Mouse (Mus musculus): Measurements from ENCODE around the gene Mfap4. TPM values are rescaled to one million over a fixed set of nuclear protein-coding genes. Genes with fewer than 3 reads are reported as not detected.

The Mfap4 gene
- polyA plus RNA-seq, 1 experiment from 2014 or later, result 229 TPM

DNA sequence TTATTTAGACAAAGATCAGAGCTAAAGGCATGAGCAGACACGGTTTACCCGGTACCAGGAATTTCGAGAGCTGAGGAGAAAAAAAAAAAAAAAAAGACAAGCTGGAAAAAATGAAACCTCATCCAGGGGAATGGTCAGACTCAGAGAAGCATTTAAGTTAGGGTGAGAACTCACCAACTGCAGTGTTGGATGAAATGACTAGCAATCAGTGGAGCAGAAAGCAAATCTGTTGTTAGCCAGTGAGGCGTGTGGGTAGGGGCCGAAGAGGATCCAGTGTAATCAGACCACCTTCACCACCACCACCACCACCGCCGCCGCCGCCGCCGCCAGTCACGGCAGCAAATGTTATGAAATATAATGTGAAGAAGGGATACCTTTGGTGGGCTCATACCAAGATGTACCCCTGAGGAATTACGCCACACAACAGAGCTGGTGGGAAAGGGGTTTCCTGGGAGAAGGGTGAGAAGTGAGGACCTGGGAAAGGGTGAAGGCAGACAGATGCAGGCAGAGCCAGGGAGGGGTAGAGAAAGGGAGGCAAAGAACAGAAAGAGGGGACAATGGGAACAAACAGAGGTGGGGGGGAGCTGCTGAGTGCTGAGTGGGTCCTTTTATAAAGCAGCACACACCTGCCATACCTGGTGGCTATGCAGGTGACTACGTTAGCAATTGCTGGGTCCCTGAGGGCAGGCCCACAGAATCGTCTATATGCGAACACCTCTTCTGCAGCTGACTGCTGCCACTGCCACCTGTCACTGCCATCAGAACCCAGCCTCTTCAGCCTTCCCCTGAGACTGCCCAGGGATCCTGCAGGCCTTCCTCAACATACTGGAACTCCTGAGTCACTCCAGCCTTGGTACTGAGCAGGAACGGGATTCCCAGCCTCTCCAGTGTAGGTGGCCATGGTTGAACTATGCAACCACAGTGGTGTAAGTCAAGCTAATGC, 7.4 kb upstream of the Mfap4 start:
- H3K4me2 ChIP-seq (ENCODE audit: low read depth, low read length), result peak overlapping the region; percentile 15
- no peaks in the 10 kb centered on the region for H3K36me3 ChIP-seq (ENCODE audit: control insufficient read depth, insufficient read depth, low read length)
- H3K4me1 ChIP-seq (ENCODE audit: control insufficient read depth, insufficient read depth, low read length), result peaks cover 12% of the 10 kb centered on the region; the same call in 1 of the 2 replicates
- no peaks in the 10 kb centered on the region for H3K9me3 ChIP-seq (ENCODE audit: control insufficient read depth, low read length)
- H3K27me3 ChIP-seq (replicated peaks; ENCODE audit: control insufficient read depth, insufficient read depth, low read length), result no peaks in the 10 kb centered on the region
- no peak overlapping the region for H3K27ac ChIP-seq (ENCODE audit: low read length)
- H3K9ac ChIP-seq (ENCODE audit: low read depth, low read length), result 0 out of 2 replicates have a peak overlapping the region, but pooled peaks have one; percentile 25
- no peak for ATAC-seq
- WGBS, result 64% methylated on average over 17 of the region's 17 CpGs
- H3K4me3 ChIP-seq (ENCODE audit: low read length), result no peak overlapping the region

DNA sequence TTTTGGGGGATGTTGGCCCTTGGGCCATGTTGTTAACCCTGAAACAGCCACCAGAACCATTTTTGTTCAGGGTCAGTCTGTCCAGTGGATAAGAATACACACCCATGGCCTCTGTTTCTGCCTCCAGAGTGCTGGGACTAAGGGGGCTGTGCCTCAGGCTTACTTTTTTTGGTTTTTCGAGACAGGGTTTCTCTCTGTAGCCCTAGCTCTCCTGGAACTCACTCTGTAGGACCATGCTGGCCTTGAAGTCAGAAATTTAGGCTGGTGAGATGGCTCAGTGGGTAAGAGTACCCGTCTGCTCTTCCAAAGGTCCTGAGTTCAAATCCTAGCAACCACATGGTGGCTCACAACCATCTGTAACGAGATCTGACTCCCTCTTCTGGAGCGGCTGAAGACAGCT, 6.4 kb upstream of the Mfap4 start:
- Histone ChIP-seq H3K27me3 (replicated peaks; ENCODE audit: control insufficient read depth, insufficient read depth, low read length) (no peaks in the 10 kb centered on the region), H3K27ac (ENCODE audit: low read length) (no peak overlapping the region), H3K9ac (ENCODE audit: low read depth, low read length) (no peak overlapping the region), H3K4me1 (ENCODE audit: control insufficient read depth, insufficient read depth, low read length) (peaks cover 12% of the 10 kb centered on the region; the same call in 1 of the 2 replicates), H3K36me3 (ENCODE audit: control insufficient read depth, insufficient read depth, low read length) (no peaks in the 10 kb centered on the region), H3K4me2 (ENCODE audit: low read depth, low read length) (no peak overlapping the region), H3K9me3 (ENCODE audit: control insufficient read depth, low read length) (no peaks in the 10 kb centered on the region), H3K4me3 (ENCODE audit: low read length) (no peak overlapping the region)
- WGBS, result 82% methylated on average over 4 of the region's 4 CpGs
- ATAC-seq, result no peak

DNA sequence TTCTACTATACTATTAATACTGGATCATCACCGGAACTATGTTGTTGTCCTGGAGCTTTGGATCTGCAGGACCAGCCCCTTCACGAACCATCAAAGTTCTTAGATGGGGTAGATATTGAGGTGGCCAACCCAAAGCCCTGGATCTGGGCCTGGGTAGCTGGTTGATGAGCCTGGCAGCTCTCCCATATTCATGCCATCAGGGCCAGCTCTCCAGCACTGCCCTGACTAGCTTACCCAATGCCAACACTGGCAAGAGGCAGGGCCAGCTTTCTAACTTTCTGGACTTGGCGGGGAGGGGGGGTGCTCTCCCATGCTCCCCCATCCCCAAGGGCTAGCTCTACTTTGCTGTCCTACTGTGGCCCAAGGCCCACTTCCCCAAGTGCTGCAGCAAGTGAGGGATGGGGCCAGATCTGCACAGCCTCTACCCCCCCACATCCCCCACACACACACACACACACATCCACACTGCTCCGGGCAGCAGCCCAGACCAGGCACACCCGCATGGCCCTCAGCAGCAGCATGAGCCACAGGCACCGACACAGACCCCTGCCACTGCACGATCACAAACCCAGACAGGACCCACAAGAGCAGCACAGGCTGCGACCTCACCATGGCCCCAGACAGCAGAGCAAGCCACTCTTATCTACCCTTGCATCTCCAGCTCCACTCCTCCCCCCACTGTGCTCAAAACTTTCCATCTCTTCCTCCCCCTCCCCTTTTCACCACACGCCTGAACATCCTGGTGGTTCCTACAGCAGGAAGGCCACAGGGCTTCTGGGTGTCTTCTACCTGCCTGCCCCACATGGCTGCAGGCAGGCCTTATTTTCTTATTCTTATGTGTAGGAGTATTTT, 3.8 kb upstream of the Mfap4 start:
- H3K27ac ChIP-seq (ENCODE audit: low read length), result no peak overlapping the region
- no peaks in the 10 kb centered on the region for H3K27me3 ChIP-seq (replicated peaks; ENCODE audit: control insufficient read depth, insufficient read depth, low read length)
- WGBS, result 63% methylated on average over 9 of the region's 9 CpGs
- ATAC-seq, result no peak
- no peaks in the 10 kb centered on the region for H3K36me3 ChIP-seq (ENCODE audit: control insufficient read depth, insufficient read depth, low read length)
- H3K9ac ChIP-seq (ENCODE audit: low read depth, low read length), result no peak overlapping the region
- no peak overlapping the region for H3K4me3 ChIP-seq (ENCODE audit: low read length)
- peaks cover 20% of the 10 kb centered on the region; the same call in 1 of the 2 replicates for H3K4me1 ChIP-seq (ENCODE audit: control insufficient read depth, insufficient read depth, low read length)
- no peak overlapping the region for H3K4me2 ChIP-seq (ENCODE audit: low read depth, low read length)
- no peaks in the 10 kb centered on the region for H3K9me3 ChIP-seq (ENCODE audit: control insufficient read depth, low read length)

DNA sequence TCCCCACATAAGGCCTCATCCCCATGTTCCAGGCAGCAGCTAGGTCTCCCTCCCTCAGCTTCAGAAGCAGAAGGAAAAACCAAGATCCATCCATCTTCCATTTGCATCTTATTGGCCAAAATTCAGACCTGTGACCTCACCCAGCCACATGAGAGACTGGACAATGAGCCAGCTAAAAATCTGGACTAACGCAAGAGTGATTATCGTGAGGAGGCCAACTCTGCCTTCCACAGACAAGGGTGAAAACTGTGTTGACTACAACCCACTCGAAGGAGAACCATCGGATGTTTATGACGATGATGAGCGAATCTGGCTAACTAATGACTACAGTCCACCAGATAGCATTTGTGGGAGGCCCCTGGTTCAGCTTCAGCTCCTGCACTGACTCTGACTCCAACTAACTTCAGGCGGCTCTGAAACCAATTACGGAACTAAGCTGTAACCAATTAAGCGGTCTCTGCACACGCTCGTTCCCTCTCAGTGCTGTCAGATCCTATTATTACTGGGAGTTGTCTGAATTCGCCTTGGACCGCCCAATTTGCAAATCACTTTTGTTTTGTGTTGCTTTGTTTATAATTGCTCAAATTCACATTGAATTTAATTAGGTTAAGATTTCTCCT, 1.9 kb upstream of the Mfap4 start:
- H3K4me1 ChIP-seq (ENCODE audit: control insufficient read depth, insufficient read depth, low read length), result peaks cover 25% of the 10 kb centered on the region
- no peak overlapping the region for H3K4me2 ChIP-seq (ENCODE audit: low read depth, low read length)
- H3K9ac ChIP-seq (ENCODE audit: low read depth, low read length), result no peak overlapping the region
- WGBS, result 80% methylated on average over 13 of the region's 13 CpGs
- 0 out of 2 replicates have a peak, but pooled peaks cover 3% of the 10 kb centered on the region for H3K36me3 ChIP-seq (ENCODE audit: control insufficient read depth, insufficient read depth, low read length)
- ATAC-seq, result no peak
- H3K9me3 ChIP-seq (ENCODE audit: control insufficient read depth, low read length), result no peaks in the 10 kb centered on the region
- H3K4me3 ChIP-seq (ENCODE audit: low read length), result no peak overlapping the region
- H3K27me3 ChIP-seq (replicated peaks; ENCODE audit: control insufficient read depth, insufficient read depth, low read length), result no peaks in the 10 kb centered on the region
- H3K27ac ChIP-seq (ENCODE audit: low read length), result peak overlapping the region; percentile 18; the same call in 1 of the 2 replicates

DNA sequence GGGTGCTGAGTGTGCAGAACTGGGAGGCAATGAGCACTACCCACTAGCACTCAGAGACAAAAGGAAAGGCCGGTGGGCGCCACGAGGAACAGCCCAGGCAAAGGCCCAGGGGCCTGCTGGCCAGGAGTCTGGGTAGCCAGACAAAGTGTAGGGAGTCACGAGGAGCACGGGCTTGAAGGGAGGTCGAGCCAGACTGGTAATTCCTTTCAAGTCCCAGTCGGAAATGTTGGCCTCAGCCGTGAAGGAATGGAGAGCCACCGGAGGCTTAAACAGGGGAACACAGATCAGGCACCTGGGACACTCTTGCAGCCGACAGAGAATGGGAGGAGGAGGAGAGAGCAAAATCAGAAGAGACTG, 997 bp upstream of the Mfap4 start:
- H3K27me3 ChIP-seq (replicated peaks; ENCODE audit: control insufficient read depth, insufficient read depth, low read length), result no peaks in the 10 kb centered on the region
- peak overlapping the region; percentile 64 for H3K9ac ChIP-seq (ENCODE audit: low read depth, low read length)
- no peak for ATAC-seq
- H3K4me2 ChIP-seq (ENCODE audit: low read depth, low read length), result peak overlapping the region; percentile 14; the same call in 1 of the 2 replicates
- peaks cover 25% of the 10 kb centered on the region for H3K4me1 ChIP-seq (ENCODE audit: control insufficient read depth, insufficient read depth, low read length)
- no peak overlapping the region for H3K4me3 ChIP-seq (ENCODE audit: low read length)
- 0 out of 2 replicates have a peak, but pooled peaks cover 3% of the 10 kb centered on the region for H3K36me3 ChIP-seq (ENCODE audit: control insufficient read depth, insufficient read depth, low read length)
- WGBS, result 31% methylated on average over 10 of the region's 10 CpGs
- H3K9me3 ChIP-seq (ENCODE audit: control insufficient read depth, low read length), result no peaks in the 10 kb centered on the region
- H3K27ac ChIP-seq (ENCODE audit: low read length), result peak overlapping the region; percentile 97

DNA sequence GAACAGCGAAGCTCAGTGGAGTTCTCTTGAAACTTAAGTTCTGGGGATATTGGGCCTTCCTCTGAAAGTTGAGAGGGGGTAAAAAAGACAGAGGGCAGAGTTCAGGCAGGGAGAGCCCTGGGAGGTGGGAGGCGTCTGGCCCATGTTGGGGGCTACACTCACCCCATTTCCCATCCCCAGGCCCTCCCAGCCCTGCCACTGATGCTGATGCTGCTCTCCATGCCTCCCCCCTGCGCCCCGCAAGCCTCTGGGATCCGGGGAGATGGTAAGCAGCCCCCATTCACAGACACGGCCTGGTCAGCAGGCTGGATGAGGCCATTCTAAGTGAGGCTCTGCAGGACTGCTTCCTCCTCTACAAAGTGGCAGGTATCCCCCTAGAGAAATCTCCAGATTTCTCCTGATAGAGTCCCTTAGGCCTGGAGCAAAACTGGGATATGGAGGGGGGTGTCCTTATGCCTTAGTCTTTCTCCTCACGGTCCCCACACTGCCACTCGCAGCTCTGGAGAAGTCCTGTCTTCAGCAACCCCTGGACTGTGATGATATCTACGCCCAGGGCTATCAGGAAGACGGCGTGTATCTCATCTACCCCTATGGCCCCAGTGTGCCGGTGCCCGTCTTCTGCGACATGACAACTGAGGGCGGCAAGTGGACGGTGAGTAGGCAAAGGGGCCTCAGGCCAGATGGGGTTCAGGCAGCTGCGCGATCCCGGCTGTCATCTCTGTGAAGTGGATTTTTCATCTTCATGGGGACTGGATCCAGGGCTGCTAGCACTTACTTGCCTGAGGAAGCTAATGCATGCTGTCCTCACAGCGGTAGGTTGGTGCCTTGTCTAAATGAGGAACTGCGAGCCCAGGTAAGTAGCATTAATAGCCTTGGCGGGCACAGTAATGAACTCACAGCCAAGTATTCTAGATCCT, 568 bp downstream of the Mfap4 start:
- ATAC-seq, result no peak
- H3K27me3 ChIP-seq (replicated peaks; ENCODE audit: control insufficient read depth, insufficient read depth, low read length), result no peaks in the 10 kb centered on the region
- H3K27ac ChIP-seq (ENCODE audit: low read length), result peak overlapping the region; percentile 97
- H3K9me3 ChIP-seq (ENCODE audit: control insufficient read depth, low read length), result no peaks in the 10 kb centered on the region
- peaks cover 8% of the 10 kb centered on the region; the same call in 1 of the 2 replicates for H3K36me3 ChIP-seq (ENCODE audit: control insufficient read depth, insufficient read depth, low read length)
- 48% methylated on average over 22 of the region's 22 CpGs for WGBS
- peak overlapping the region; percentile 47 for H3K4me3 ChIP-seq (ENCODE audit: low read length)
- H3K4me2 ChIP-seq (ENCODE audit: low read depth, low read length), result peak overlapping the region; percentile 55
- peak overlapping the region; percentile 72 for H3K9ac ChIP-seq (ENCODE audit: low read depth, low read length)
- peaks cover 25% of the 10 kb centered on the region for H3K4me1 ChIP-seq (ENCODE audit: control insufficient read depth, insufficient read depth, low read length)

DNA sequence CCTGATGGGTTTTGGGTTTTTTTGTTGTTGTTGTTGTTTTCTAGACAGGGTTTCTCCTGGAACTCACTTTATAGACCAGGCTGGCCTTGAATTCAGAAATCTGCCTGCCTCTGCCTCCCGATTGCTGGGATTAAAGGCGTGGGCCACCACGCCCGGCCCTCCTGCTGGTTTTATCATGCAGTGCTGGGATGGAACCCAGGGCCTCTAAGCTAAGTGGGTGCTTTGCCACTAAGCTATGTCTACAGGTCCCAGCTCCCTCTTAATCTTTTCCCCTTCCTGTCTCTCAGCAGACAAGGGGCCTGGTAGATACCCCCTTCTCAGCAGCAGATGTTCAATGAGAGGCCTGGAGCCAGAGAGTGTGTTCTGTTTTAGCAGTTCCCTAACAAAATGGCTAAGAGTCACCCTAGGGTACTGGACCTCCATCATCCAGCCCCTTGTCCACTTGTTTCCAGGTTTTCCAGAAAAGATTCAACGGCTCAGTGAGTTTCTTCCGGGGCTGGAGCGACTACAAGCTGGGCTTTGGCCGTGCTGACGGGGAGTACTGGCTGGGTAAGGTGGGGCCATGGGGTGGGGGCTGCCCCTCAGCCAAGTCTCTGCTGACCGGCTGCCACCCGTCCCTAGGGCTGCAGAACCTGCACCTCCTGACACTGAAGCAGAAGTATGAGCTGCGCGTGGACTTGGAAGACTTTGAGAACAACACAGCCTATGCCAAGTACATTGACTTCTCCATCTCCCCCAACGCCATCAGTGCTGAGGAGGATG, 1.4 kb downstream of the Mfap4 start:
- peak overlapping the region; percentile 72 for H3K9ac ChIP-seq (ENCODE audit: low read depth, low read length)
- H3K27ac ChIP-seq (ENCODE audit: low read length), result peak overlapping the region; percentile 97

DNA sequence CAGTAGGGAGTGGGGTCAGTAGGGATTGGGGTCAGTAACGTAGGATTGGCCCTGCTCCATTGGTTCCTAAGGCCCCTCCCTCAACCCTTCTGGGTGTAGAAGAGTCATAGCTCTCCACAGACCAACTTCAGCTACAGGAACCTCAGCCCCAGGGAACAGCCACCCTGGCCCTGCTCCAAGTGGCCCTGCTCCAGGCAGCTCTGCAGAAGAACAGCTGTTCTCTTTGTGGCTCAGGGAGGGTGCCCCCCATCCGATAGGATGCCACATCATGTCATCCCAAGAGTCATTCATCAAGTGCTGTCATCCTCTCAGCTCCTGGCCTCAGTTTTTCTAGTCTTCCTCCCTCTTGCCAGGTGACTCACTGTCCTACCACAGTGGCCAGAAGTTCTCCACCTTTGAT, 2.2 kb downstream of the Mfap4 start:
- Histone ChIP-seq H3K36me3 (ENCODE audit: control insufficient read depth, insufficient read depth, low read length) (peaks cover 18% of the 10 kb centered on the region), H3K4me3 (ENCODE audit: low read length) (peak overlapping the region; percentile 47; the same call in 1 of the 2 replicates), H3K27me3 (replicated peaks; ENCODE audit: control insufficient read depth, insufficient read depth, low read length) (no peaks in the 10 kb centered on the region), H3K4me2 (ENCODE audit: low read depth, low read length) (peak overlapping the region; percentile 55; the same call in 1 of the 2 replicates), H3K9me3 (ENCODE audit: control insufficient read depth, low read length) (no peaks in the 10 kb centered on the region), H3K9ac (ENCODE audit: low read depth, low read length) (no peak overlapping the region), H3K27ac (ENCODE audit: low read length) (no peak overlapping the region), H3K4me1 (ENCODE audit: control insufficient read depth, insufficient read depth, low read length) (peaks cover 20% of the 10 kb centered on the region)
- 31% methylated on average over 2 of the region's 2 CpGs for WGBS
- ATAC-seq, result no peak; the same call in 1 of the 2 replicates

More for the DNA sequence above, 1.4 kb downstream of the Mfap4 start:
- Histone ChIP-seq H3K36me3 (ENCODE audit: control insufficient read depth, insufficient read depth, low read length) (peaks cover 14% of the 10 kb centered on the region), H3K4me2 (ENCODE audit: low read depth, low read length) (peak overlapping the region; percentile 55), H3K4me3 (ENCODE audit: low read length) (peak overlapping the region; percentile 47), H3K9me3 (ENCODE audit: control insufficient read depth, low read length) (no peaks in the 10 kb centered on the region), H3K27me3 (replicated peaks; ENCODE audit: control insufficient read depth, insufficient read depth, low read length) (no peaks in the 10 kb centered on the region), H3K4me1 (ENCODE audit: control insufficient read depth, insufficient read depth, low read length) (peaks cover 23% of the 10 kb centered on the region)
- ATAC-seq, result no peak
- 78% methylated on average over 14 of the region's 14 CpGs for WGBS

All from intestine, embryonic 16.5 days (tissue).